Mouse (Mus musculus) liver, adult 2 months (tissue): ENCODE data around the gene Parvg.

Experiments used
- CTCF ChIP-seq: fragments of 200-500 bp; IDR thresholded peaks from 2 replicates; pipeline ENCODE4 v1.5.1; 2011; ENCODE audit warnings: low read depth, low read length, control low read depth
- POLR2A ChIP-seq: fragments of 200-500 bp; IDR thresholded peaks from 2 replicates; pipeline ENCODE4 v1.6.1; 2011; ENCODE audit warnings: low read length, control low read depth; ENCODE audit not compliant: insufficient read depth; ENCODE audit errors: extremely low read depth

DNA sequence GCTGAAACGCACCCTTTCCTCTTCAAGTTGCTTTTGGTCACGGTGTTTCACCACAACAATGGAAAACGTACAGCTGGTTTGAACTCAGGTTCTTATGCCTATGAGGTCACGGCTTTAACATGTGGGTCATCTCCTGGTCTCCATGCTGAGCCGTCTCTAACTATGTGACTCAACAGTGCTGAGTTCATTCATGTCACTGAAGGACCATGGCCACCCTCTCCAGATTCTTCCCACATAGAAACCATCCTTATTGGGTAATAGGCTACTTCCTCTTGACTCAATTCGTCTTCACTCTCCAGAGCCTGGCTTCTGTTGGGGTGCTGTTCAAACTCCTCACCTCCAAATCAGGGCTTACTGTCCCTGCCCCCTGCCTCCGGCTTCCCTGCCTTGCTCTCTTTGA lies 27.5 kb downstream of the Parvg start:
- TF ChIP-seq CTCF (no peak), POLR2A (no peak)
